Mouse (Mus musculus) intestine, postnatal 0 days (tissue): ENCODE data around the gene Macrod1. TPM values are rescaled to one million over a fixed set of nuclear protein-coding genes. Genes with fewer than 3 reads are reported as not detected.

Experiments used
- ATAC-seq: fragments of 200-750 bp; cut with Nextera tagmentation; 2 replicates; pipeline ENCODE4 v1.8.0; 2017; ENCODE audit warnings: mild to moderate bottlenecking, moderate TSS enrichment, moderate library complexity
- H3K27ac ChIP-seq: fragments of 300-500 bp; sonication (generic); 2 replicates; pipeline ENCODE4 v1.5.1; 2014; ENCODE audit warnings: mild to moderate bottlenecking, low read depth, low read length, moderate library complexity
- H3K27me3 ChIP-seq: fragments of 300-500 bp; sonication (generic); replicated peaks from 2 replicates; pipeline ENCODE4 v1.6.1; 2014; ENCODE audit warnings: low read length, mixed read lengths; ENCODE audit not compliant: control insufficient read depth, insufficient read depth
- H3K36me3 ChIP-seq: fragments of 300-500 bp; sonication (generic); 2 replicates; pipeline ENCODE4 v1.6.1; 2014; ENCODE audit warnings: mild to moderate bottlenecking, moderate library complexity; ENCODE audit not compliant: control insufficient read depth, insufficient read depth
- H3K4me1 ChIP-seq: fragments of 300-500 bp; sonication (generic); replicated peaks from 2 replicates; pipeline ENCODE4 v1.6.1; 2014; ENCODE audit warnings: antibody characterized with exemption, low read length, mixed read lengths; ENCODE audit not compliant: control insufficient read depth, insufficient read depth
- H3K4me2 ChIP-seq: fragments of 300-500 bp; sonication (generic); replicated peaks from 2 replicates; pipeline ENCODE4 v1.6.1; 2014; ENCODE audit warnings: low read depth, mild to moderate bottlenecking, moderate library complexity
- H3K4me3 ChIP-seq: fragments of 300-500 bp; sonication (generic); 2 replicates; pipeline ENCODE4 v1.5.1; 2014; ENCODE audit warnings: low read depth, low read length
- H3K9ac ChIP-seq: fragments of 300-500 bp; sonication (generic); 2 replicates; pipeline ENCODE4 v1.6.1; 2014; ENCODE audit warnings: mild to moderate bottlenecking, low read depth, low read length
- H3K9me3 ChIP-seq: fragments of 300-500 bp; sonication (generic); 2 replicates; pipeline ENCODE4 v1.6.1; 2016; ENCODE audit warnings: mixed run types; ENCODE audit not compliant: control insufficient read depth
- CTCF ChIP-seq: sonication (generic); IDR thresholded peaks from 2 replicates; pipeline ENCODE4 v1.5.1; 2016; ENCODE audit warnings: low read depth, mild to moderate bottlenecking, control low read depth, antibody characterized with exemption, moderate library complexity
- WGBS: fragments of 180-500 bp; shearing (Covaris S2); extraction: QIAGEN DNeasy Blood & Tissue Kit; methylation state at CpG from one replicate; pipeline ENCODE4 v1.1.7; 2014; 5-methylcytosine and 5-hydroxymethylcytosine counted together
- polyA plus RNA-seq: library from polyadenylated mRNA; unstranded; fragments of >200 nt; fragmentation: Nextera tagmentation; extraction: Ambion mirVana; gene quantifications from 2 replicates; pipeline ENCODE4 v1.2.1, GENCODE M21; 2015

Macrod1 gene
- polyA plus RNA-seq, 1 experiment from 2014 or later = 15.1 TPM

GRCm38 (mm10) chr19:7054772-7055171 lies 1.8 kb upstream of the Macrod1 start:
- WGBS = 58% methylated on average over 10 of the region's 10 CpGs
- H3K4me1 ChIP-seq = peaks cover 7% of the 10 kb centered on the region; the same call in 1 of the 2 replicates
- H3K4me3 ChIP-seq = no peak overlapping the region
- no peak for TF ChIP-seq CTCF
- H3K27ac ChIP-seq = no peak overlapping the region
- H3K9me3 ChIP-seq = 0 out of 2 replicates have a peak, but pooled peaks cover 3% of the 10 kb centered on the region
- no peaks in the 10 kb centered on the region for H3K36me3 ChIP-seq
- no peak overlapping the region for H3K4me2 ChIP-seq
- no peak overlapping the region for H3K9ac ChIP-seq
- H3K27me3 ChIP-seq = no peaks in the 10 kb centered on the region
- no peak for ATAC-seq

- Histone ChIP-seq H3K36me3 (no peaks in the 10 kb centered on the region), H3K27ac (no peak overlapping the region), H3K9me3 (0 out of 2 replicates have a peak, but pooled peaks cover 3% of the 10 kb centered on the region), H3K27me3 (no peaks in the 10 kb centered on the region), H3K9ac (no peak overlapping the region), H3K4me1 (peaks cover 7% of the 10 kb centered on the region; the same call in 1 of the 2 replicates), H3K4me3 (no peak overlapping the region), H3K4me2 (no peak overlapping the region)
- peak; percentile 22 for TF ChIP-seq CTCF
- 48% methylated on average over 3 of the region's 3 CpGs for WGBS
- no peak for ATAC-seq
These were observed 1.4 kb upstream of the Macrod1 start for GRCm38 (mm10) chr19:7055173-7055572.

- Histone ChIP-seq H3K4me2 (peak overlapping the region; percentile 98), H3K4me3 (peak overlapping the region; percentile 64), H3K27ac (peak overlapping the region; percentile 35; the same call in 1 of the 2 replicates), H3K36me3 (no peaks in the 10 kb centered on the region), H3K4me1 (peaks cover 7% of the 10 kb centered on the region; the same call in 1 of the 2 replicates), H3K9me3 (no peaks in the 10 kb centered on the region), H3K9ac (peak overlapping the region; percentile 47), H3K27me3 (no peaks in the 10 kb centered on the region)
- peak; percentile 57 for ATAC-seq
- TF ChIP-seq CTCF = no peak
- 3% methylated on average over 13 of the region's 16 CpGs for WGBS
These were observed 614 bp downstream of the Macrod1 start for GRCm38 (mm10) chr19:7057126-7057721.

GRCm38 (mm10) chr19:7057722-7058207 lies 1.2 kb downstream of the Macrod1 start:
- peak overlapping the region; percentile 64 for H3K4me3 ChIP-seq
- H3K4me2 ChIP-seq = peak overlapping the region; percentile 98
- no peaks in the 10 kb centered on the region for H3K9me3 ChIP-seq
- no peaks in the 10 kb centered on the region for H3K36me3 ChIP-seq
- peaks cover 7% of the 10 kb centered on the region; the same call in 1 of the 2 replicates for H3K4me1 ChIP-seq
- H3K27me3 ChIP-seq = no peaks in the 10 kb centered on the region
- H3K27ac ChIP-seq = no peak overlapping the region
- WGBS = under 1% methylated on average over 15 of the region's 15 CpGs
- H3K9ac ChIP-seq = no peak overlapping the region
- peak; percentile 79 for ATAC-seq
- TF ChIP-seq CTCF = peak; percentile 67

- Histone ChIP-seq H3K27me3 (no peaks in the 10 kb centered on the region), H3K4me3 (no peak overlapping the region), H3K4me2 (peak overlapping the region; percentile 98), H3K9ac (no peak overlapping the region), H3K36me3 (no peaks in the 10 kb centered on the region), H3K9me3 (no peaks in the 10 kb centered on the region), H3K4me1 (peaks cover 7% of the 10 kb centered on the region; the same call in 1 of the 2 replicates), H3K27ac (no peak overlapping the region)
- ATAC-seq = no peak
- TF ChIP-seq CTCF = no peak
- WGBS = 71% methylated on average over 6 of the region's 6 CpGs
These were observed 1.9 kb downstream of the Macrod1 start for GRCm38 (mm10) chr19:7058541-7058940.

GRCm38 (mm10) chr19:7062110-7062509 lies 5.5 kb downstream of the Macrod1 start:
- Histone ChIP-seq H3K27ac (no peak overlapping the region), H3K9ac (no peak overlapping the region), H3K4me3 (no peak overlapping the region), H3K36me3 (no peaks in the 10 kb centered on the region), H3K9me3 (no peaks in the 10 kb centered on the region), H3K4me1 (peaks cover 6% of the 10 kb centered on the region; the same call in 1 of the 2 replicates), H3K4me2 (no peak overlapping the region), H3K27me3 (no peaks in the 10 kb centered on the region)
- TF ChIP-seq CTCF = no peak
- 90% methylated on average over 5 of the region's 5 CpGs for WGBS
- no peak for ATAC-seq
